Mouse (Mus musculus): ENCODE measurements around the gene B3gnt2.
"Not testable (repeated sequence)": the region's sequence is repeated elsewhere in the genome, so short reads cannot be mapped to it uniquely, and the experiment has no call there.

The B3gnt2 gene

DNA sequence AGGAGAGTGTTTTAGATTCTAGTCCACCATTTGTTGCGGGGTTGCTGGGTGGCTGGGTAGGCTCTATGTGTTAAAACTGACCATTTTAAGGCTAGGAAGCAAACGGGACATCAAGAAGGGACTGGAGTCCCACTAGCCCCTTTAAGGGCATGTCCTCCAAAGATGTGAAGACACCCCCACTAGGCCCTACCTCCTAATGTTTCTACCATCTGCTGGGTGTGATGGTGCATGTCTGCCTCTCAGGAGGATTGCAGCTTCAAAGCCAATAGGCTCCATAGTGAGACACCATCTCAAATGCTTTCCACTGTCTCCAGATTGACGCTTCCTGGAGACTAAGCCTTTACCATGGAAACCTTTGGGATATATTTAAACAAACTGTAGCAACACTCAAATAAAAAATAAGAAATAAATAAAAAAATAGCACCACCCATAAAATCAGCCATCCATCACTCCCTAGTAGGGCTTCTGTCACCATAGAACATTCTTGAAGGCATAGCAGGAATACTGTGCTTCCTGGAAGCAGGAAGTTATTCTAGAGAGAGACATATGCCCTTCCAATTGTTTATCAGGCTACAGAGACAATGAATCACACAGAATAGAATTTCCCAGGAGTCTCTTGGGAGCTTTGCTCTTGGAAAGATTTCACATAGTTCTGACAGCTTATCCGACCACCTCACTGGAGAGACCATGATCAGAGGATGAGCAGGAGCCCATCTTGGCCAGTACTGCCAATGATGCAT is 97.0 kb downstream of the B3gnt2 start:
- DNase-seq = no peak

DNA sequence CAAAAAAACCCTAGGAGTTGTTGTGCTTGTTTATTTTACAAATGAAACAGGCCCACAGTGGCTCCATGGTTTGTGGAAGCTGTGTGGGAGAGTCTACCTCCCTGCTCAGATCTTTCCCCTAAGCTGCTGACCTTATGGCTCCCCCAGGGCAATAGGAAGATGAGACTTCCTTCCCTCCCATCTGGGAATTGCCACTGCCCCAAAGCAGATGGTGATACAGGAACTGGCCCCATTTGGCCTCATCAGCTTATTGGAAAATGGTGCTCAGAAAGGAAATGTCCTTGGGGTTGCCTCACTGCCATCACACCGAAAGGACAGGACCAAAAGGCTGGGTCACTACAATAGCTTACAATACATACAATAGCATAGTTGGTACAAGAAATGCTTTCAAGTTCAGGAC is 97.7 kb downstream of the B3gnt2 start:
- no peak for DNase-seq

DNA sequence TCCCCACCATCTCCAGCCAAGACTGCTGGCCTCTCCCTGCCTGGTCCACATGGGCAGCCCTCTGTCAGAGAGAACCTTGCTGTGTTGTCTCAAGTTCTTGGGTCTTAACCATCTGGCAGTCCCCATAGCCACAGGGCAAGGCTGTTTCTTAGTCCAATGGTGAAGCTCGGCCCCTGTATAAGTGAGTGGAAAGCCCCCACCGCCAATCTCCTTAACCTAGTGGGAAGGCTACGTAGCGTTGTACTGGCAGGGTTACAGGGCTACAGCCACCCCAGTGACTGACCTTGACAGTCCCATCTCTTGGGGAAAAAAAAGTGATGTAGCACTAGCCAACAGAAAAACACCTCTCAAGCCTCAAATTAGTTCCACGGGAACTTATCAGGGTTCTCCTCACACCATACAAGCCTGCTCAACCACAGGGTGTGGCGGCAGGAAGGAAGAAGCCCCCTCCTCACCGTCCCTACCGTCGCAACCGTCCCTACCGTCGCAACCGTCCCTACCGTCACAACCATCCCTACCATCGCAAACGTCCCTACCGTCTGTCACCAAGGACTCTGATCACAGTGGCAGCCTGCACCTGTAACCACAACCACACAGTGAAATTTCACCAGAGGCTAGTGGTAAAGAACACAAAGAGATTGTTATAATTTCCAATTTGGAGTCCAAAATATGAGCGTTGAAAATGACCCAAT is 98.4 kb downstream of the B3gnt2 start:
- DNase-seq = no peak

DNA sequence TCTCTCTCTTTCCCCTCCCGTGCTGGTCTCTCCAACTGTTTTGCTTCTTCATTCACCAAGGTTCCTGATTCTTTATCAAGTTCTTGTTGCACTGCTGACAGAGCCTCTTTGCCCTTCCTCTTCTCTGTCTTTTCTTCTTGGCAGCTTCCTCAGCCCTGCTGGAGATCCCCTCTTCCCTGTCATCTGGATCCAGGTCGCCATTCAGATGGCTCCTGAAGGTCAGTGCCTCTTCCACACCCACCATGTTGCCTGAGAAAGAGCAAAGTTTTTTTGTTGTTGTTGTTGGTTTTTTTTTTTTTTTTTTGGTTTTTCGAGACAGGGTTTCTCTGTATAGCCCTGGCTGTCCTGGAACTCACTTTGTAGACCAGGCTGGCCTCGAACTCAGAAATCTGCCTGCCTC is 101.0 kb downstream of the B3gnt2 start:
- no peak for DNase-seq

DNA sequence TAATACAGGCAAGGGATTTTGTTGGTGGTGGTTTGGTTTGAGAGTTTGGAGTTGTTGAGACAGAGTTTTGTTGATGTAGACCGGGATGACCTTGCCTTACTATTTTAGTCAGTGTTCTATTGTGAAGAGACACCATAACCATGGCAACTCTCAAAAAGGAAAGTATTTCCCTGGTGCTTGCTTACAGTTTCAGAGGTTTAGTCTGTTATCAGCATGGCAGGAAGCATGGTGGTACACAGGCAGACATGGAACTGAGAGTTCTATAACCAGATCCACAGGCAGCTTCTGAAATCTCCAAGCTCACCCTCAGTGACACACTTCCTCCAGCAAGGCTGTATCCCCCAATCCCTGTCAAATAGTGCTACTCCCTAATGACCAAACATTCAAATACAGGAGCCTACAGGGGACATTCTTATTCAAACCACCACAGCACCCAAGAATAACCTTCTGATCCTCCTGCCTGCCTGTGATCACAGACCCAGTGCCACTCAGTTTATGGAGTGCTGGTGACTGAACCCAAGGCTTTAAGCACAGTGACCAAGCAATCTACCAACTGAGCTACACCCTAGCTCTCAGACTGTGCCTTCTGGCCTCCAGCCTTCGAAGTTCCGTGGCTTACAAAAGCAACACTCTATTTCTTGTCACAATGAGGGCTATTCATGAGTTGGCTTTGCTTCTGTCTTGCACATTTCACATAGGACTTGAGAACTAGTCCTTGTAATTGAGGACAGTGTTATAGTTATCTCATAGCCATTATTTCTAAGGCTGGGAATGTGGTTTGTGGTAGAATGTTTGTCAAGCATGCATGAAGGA is 104.4 kb downstream of the B3gnt2 start:
- DNase-seq = no peak

DNA sequence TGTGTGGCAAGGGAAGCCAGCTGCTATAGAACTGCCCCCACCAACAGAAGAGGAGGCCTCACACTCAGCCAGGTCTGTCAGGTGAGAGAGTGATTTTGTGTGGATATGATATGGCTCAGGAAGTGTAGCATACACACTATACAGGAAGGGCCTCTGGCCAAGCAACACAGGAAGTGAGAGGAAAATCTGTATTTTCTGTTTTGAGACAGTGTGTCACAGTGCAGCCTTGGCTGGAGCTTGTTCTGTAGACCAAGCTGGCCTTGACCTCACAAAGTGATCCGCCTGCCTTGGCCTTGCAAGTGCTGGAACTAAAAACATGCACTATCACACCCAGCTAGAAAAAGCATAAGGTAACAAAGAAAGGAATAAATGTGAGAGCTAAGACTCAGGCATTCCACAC is 105.6 kb downstream of the B3gnt2 start:
- no peak for DNase-seq

DNA sequence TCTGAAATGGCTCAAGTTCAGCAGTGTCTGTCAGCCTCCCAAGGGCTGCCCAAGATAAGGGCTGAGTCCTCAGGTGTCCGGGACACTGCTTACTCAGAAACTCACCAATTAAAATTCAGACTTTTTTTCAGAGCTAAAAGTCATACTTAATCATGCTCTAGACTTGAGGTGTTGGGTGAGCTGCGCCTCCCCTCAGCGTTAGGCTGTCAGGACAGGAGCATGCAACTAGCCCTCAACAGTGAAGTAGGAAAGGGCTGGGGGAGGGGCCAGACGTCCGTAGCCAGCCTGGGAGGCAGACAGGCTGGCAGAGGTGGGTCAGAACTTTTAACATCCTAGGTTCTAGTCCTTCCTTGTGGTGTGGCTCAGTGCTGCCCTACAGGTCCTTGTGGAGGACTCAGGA is 108.2 kb downstream of the B3gnt2 start:
- DNase-seq = no peak

DNA sequence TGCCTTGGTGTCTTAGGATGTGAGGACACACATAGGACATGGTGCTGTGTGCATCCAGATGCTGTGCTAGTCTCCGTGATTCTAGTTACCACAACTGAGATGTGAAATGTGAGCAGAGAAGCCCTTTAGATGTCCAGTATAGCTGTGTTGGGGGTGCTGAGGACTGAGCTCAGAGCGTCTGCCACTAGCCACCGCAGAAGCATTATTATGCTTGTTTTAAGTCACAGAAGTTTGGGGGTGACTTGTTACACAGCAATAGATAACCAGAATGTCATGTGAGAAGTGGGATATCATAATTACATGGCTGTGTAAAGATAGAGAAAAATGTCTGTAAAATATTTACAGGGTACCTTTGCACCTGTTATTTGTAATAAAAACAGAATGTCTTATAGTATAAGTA is 109.2 kb downstream of the B3gnt2 start:
- DNase-seq = no peak

DNA sequence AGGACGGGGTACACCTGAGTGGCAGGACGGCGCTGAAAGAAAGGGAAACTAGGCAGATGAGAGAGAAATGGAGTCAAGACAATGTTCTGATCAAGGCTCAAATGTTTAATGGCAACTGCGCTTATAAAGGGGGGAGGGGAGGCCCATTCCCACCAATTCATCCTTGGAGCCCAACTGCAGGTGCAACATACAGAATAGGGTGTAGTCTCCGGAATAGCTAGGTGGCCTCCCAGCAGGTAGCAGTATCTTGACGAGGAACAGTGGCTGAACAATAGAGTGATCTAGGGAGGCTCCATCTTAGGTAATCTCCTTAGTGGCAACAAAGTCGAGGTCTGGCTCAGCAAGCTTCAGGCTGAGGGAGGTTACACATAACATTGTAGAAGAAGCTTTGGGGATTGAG is 113.4 kb downstream of the B3gnt2 start:
- no peak for DNase-seq

GRCm38 (mm10) chr11:22745356-22745755 is 115.4 kb downstream of the B3gnt2 start:
- no peak for DNase-seq

DNA sequence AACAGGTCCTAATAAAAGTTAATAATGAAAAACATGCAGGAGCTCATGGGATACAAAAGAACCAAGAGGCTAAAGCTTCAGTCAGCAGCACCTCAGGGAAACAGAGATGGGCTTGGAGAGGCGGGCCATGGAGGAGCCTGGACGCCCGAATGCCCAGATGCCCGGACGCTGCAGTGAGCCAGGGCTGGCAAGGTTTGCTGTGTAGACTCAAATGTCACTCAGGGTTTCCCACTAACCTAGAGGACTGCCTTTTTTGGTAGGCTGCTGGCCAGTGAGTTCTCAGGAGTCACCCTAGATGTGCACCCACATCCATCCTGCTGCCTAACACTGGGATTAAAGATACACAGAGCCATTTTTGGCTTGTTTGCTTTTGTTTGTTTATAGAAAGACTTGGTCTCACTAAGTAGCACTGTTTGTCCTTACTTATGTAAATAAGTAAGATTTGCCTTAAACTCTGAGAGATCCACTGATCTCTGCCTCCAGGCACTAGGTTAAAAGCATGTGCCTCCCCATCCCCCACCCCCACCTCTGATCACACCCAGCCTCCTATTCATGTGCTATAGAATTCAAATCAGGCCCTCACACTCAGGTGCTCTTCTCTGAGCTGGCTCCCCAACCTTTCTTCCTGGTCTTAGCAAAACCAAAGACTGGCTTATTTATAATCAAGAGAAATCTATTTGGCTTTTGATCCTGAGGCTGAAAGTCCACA is 117.0 kb downstream of the B3gnt2 start:
- DNase-seq = no peak

DNA sequence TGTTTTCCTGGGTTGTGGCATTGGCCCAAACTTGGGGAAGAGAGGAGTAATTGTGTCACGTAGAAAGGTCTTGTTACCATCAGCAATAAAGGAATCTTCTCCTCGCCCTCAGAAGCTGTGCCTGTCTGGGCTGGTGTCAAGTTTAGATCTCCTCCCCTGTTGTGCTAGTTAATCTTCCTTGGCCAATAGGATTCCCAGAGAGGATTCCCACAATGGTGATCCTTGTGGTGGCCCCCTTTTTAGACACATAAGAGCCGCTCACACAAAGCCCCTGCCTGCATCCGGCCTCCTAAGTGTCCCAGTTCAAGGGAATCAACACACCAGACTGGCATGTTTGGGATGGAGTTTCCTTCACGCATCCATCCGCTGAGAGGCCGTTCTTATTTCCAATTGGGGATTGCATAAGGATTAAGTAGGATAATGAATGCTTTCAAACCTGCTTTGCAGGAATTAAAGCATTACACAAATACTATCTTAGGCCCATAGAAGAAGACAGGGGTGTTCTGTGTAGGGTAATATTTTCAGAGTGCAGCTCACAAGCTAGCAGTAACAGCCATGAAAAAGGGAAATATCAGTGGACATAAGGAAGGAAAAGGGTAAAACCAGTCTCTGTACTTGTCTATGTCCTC is 118.6 kb downstream of the B3gnt2 start:
- DNase-seq = no peak

DNA sequence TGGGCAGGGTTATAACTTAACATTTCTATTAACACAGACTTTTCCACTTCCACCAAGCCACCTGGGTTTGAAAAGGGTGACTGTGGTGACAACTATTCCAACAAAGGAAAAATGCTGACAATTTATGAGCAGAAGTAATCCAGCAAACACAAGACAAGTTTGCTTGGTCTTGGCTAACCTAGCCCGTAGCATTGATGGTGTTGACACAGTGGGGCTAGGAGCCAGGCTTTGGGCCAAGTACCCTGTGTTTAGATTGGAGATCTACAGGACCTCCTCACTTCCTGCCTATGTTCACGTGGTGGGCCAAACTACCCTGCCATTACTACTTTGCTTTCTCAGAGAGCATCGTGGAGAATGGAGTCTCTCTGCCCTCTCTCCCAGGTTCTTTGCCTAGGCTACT is 119.3 kb downstream of the B3gnt2 start:
- DNase-seq = no peak

DNA sequence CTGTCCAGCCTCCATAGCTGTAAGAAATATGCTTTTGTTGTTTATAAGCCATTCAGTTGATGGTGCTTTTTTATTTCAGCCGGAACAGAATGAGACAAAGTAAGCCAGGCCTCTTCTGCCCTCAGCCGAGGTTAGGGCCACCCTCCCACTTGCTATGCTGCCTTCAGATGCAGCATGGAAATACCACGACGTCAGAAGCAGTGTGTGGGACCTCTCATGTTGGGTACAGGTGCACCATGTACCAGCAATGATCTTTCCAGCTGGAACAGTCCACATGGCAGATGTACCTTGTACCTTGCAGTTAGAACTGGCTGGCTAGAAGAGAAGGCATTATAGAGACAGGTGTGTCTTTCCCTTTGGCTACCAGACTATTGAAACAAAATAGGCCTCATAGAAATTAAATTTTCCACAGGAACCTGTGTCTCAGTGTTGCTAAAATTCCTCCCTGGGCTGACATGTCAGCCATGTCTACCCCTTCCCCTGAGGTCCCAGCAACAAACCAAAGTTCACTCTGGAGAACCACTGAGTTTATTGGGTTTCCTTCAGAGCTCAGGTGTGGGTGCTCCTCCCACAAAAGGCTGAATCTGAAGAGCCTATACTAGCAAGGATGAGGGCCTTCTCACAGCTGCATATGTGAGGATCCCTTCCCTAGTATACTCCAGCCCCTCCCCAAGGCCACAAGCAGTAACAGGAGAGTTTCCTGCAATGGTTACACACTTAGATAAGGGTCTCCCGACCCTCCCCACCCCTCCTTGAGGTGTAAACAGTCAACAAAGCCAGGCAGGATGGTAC is 121.1 kb downstream of the B3gnt2 start:
- DNase-seq = no peak

DNA sequence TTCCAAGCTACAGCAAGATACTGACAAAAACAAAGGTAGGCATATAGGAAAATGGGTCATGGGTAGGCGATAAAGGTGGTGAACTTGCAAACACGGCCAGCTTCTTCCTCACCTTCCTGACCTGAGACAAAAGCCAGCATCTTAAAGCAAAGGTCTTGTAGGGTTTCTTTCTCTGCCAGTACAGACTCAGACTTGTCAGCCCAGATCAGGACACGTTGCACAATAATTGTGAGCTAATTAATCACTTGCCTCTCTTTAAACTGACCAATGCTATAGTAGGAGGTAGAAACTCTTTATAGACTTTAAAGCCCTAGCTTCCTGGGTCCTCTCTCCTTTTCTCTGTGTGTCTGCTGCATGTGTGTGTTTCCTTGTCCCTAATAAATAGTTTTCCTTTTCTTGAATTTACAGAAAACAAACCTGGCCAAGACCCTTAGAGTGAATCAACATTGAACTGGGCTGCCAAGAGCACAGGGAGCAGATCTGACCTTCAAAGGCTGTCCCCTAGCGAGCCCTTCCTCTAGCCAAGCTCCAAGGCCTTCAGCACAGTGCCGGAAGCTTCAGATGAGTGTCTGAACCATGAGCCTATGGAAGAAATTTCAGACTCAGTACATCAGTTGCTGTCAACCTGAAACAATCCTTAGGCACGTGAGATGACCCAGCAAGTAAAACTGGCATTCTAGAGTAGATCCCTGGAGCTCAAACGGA is 124.1 kb downstream of the B3gnt2 start:
- no peak for DNase-seq

DNA sequence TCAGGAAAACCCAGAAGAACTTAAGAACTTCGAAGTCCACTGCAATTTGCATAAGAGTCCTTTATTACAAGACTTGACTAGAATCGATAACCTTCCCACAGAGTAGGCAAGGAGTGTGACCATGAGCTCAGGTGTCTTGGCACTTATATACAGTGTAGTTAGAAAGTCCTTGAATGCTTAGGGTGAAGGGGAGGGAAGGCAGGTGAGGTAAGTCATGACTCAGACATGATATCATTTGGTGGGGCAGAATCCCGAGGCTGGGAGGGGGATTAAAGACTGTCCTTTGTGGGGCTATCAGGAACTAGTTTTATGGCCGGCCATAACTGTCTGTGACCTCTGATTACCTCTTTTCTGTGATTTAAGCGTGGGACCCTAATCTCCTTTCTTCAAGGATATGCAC is 125.6 kb downstream of the B3gnt2 start:
- not testable (repeated sequence) for DNase-seq

DNA sequence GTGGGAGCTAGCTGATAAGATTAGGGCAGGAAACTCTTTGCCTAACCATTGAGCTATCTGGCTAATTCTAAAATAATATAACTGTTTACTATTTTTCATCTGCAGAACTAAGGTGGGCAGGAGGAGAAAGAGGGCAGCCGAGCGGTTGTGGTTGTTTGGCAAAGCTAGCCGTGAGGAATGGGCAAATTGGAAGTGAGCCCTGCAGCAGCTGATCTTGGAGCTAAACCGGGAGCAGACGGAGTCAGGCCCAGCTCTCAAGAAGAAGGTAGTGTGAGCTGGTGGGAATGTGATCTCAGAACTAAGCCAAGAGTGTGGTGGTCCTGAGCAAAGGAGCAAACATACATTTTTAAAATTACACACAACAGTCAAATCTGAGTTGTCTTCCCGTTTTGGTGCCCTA is 126.8 kb downstream of the B3gnt2 start:
- DNase-seq = no peak

DNA sequence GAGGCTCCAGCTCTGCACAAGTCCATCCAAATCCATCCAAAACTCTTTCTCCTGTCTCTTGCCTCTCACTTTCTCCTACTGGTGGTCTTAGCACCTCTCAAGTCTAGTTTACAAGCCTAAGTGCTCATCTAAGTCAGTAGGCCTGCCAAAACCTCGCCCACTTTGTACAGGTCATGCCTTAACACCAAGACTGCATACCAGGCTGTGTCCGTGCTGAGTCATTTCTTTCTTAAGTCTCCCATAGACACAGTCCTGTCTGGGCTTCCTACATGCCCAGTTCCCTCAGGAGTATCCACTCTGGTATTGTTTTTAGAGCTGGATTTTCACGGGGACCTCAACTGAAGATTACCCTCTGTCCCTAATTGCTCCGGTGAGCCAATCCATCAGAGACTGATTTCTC is 127.9 kb downstream of the B3gnt2 start:
- DNase-seq = no peak

DNA sequence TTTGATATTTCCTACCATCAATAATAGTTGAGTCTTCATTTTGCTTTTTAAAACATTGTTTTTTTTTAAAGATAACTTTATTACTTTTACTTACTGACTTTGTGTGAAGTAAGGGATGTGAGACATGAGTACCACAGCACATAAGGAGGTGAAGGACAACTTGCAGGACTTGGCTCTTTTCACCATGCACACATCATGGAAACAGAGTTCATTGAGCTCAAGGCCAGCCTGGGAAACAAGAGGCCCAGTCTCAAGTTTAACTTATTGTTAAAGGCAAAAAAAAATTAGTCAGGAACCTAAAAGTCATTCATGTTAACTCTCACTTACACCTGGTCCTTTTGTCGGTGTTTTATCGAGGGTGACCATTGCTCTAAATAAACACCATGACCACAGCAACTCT is 137.7 kb downstream of the B3gnt2 start:
- DNase-seq = no peak

DNA sequence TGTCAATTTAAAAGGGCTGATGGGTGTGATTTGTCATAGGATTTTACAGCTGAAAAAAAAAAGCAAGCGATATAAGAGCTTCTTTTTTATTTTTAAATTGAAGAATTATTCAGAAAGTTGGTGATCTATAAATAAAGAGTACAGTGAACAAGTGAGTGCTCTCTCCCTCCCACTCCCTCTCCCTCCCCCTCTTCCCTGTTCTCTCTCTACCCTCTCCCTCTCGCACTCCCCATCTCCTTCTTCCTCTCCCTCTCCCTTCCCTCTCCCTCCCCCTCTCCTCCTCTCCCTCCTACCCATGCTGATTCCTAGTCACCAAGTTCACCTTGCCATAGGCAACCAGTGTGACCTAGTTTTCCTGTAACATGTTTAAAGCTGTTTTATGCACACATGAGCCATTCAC is 140.7 kb downstream of the B3gnt2 start:
- DNase-seq = no peak

- DNase-seq = no peak
Measured at GRCm38 (mm10) chr11:22719570-22719969, 141.2 kb downstream of the B3gnt2 start.

Data from cerebellum, postnatal 25 days (tissue).